Mouse (Mus musculus): Measurements from ENCODE around the gene Ppp2r1b. TPM values are rescaled to one million over a fixed set of nuclear protein-coding genes. Genes with fewer than 3 reads are reported as not detected.

Gene Ppp2r1b
- polyA plus RNA-seq, 1 experiment: 30.2 TPM

DNA sequence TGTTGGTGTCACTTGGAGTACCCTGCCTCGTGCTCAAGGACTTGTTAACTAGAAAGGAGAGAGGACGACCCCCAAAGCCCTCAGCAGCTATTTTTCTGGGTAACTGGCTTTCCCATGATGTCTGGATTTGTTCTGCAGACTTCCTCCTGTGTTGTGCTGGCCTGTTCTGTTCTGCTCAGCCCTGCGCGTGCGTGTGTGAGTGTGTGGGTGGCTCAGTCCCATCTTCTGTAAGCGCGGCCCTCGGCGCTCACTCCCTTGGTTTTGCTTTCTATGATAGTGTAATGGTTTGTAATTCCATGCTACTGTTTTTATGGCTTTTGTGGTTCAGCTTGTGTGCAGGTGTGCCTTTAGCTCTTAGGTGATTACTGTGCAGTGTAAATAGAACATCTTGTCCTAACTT is 28.1 kb downstream of the Ppp2r1b start:
- Histone ChIP-seq H3K27ac (ENCODE audit: insufficient read depth, low read length) (no peak overlapping the region), H3K4me3 (replicated peaks; ENCODE audit: insufficient read depth, low read depth, low read length) (no peak overlapping the region), H3K27me3 (ENCODE audit: control insufficient read depth, insufficient read depth, low read length) (no peaks in the 10 kb centered on the region), H3K4me1 (ENCODE audit: control insufficient read depth, insufficient read depth, low read length) (peaks cover 19% of the 10 kb centered on the region)
- DNase-seq: no peak
- TF ChIP-seq POLR2A (IDR thresholded peaks at IDR 0.05; ENCODE audit: borderline replicate concordance, insufficient read depth, low read length) (no peak), CTCF (IDR thresholded peaks at IDR 0.05; ENCODE audit: borderline replicate concordance, insufficient read depth, low read depth, low read length) (no peak)
- 90% methylated on average over 9 of the region's 9 CpGs for WGBS

DNA sequence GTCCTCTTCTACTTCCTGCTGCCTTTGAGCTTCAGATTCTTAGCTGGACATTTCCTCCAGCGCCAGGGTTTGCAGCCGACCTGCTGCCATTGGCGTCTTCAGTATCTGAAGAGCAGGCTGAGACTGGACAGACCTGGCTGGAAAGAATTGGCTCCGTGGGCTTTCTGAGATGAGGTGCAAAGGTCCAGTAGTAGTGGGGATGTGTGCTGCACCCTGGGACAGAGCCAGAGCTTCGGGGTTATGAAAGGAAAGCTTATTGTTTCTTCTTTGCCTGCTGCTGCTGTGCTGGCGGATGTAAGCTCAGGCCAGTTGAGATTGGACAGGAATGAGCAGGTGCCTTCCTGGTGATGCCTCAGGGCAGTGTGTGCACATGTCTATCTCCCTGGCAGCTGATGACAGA is 28.9 kb downstream of the Ppp2r1b start:
- 37% methylated on average over 6 of the region's 6 CpGs for WGBS
- Histone ChIP-seq H3K4me3 (replicated peaks; ENCODE audit: insufficient read depth, low read depth, low read length) (no peak overlapping the region), H3K4me1 (ENCODE audit: control insufficient read depth, insufficient read depth, low read length) (peaks cover 12% of the 10 kb centered on the region), H3K27me3 (ENCODE audit: control insufficient read depth, insufficient read depth, low read length) (no peaks in the 10 kb centered on the region), H3K27ac (ENCODE audit: insufficient read depth, low read length) (no peak overlapping the region)
- TF ChIP-seq POLR2A (IDR thresholded peaks at IDR 0.05; ENCODE audit: borderline replicate concordance, insufficient read depth, low read length) (no peak), CTCF (IDR thresholded peaks at IDR 0.05; ENCODE audit: borderline replicate concordance, insufficient read depth, low read depth, low read length) (no peak)
- DNase-seq: no peak

- DNase-seq: no peak
- no peak for TF ChIP-seq POLR2A (IDR thresholded peaks at IDR 0.05; ENCODE audit: borderline replicate concordance, insufficient read depth, low read length)
- TF ChIP-seq CTCF (IDR thresholded peaks at IDR 0.05; ENCODE audit: borderline replicate concordance, insufficient read depth, low read depth, low read length): no peak
- WGBS: 93% methylated on average over 4 of the region's 4 CpGs
- no peak overlapping the region for H3K27ac ChIP-seq (ENCODE audit: insufficient read depth, low read length)
- peaks cover 11% of the 10 kb centered on the region for H3K4me1 ChIP-seq (ENCODE audit: control insufficient read depth, insufficient read depth, low read length)
- no peak overlapping the region for H3K4me3 ChIP-seq (replicated peaks; ENCODE audit: insufficient read depth, low read depth, low read length)
- no peaks in the 10 kb centered on the region for H3K27me3 ChIP-seq (ENCODE audit: control insufficient read depth, insufficient read depth, low read length)
These were observed 30.4 kb downstream of the Ppp2r1b start for GRCm38 (mm10) chr9:50875470-50875869.

DNA sequence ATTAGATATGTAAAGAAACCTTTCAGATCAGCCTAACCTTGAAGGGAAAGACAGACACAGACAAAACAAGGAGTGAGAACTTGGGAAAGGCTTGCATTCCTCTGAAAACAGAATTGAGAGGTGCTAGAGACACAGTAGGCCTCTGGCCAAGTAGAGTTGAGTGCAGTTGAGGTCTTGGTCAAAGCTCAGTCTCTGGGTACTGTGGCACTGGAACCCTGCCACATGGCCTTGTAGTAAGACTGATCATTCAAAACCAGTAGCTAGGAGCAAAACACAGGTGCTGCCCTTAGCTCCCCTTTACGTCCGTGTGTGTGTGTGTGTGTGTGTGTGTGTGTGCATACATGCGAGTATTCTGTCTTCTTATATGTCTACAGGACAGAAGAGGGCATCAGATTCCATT is 31.2 kb downstream of the Ppp2r1b start:
- H3K27me3 ChIP-seq (ENCODE audit: control insufficient read depth, insufficient read depth, low read length): no peaks in the 10 kb centered on the region
- H3K27ac ChIP-seq (ENCODE audit: insufficient read depth, low read length): no peak overlapping the region
- peaks cover 6% of the 10 kb centered on the region for H3K4me1 ChIP-seq (ENCODE audit: control insufficient read depth, insufficient read depth, low read length)
- WGBS: 93% methylated on average over 3 of the region's 3 CpGs
- no peak for DNase-seq
- H3K4me3 ChIP-seq (replicated peaks; ENCODE audit: insufficient read depth, low read depth, low read length): no peak overlapping the region
- no peak for TF ChIP-seq POLR2A (IDR thresholded peaks at IDR 0.05; ENCODE audit: borderline replicate concordance, insufficient read depth, low read length)
- TF ChIP-seq CTCF (IDR thresholded peaks at IDR 0.05; ENCODE audit: borderline replicate concordance, insufficient read depth, low read depth, low read length): no peak

DNA sequence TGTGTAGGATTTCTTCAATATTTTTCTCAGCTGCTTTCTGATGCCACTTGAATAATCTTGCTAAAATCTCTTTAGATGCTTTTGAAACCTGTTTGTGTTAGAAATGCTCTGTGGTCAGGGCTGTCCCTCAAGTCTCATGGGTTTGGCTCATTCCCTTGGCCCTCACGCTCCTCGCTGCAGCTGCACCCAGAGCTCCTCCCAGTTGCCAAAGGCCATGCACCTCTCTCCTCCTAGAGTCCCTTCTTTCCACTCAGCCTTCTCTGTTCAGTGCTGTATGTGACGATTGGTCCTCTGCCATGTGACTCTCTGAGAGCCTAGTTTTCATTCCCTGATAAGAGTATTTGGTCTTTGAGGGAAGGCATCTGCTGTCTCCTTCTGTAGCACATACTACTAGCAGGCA is 32.3 kb downstream of the Ppp2r1b start:
- Histone ChIP-seq H3K27me3 (ENCODE audit: control insufficient read depth, insufficient read depth, low read length) (no peaks in the 10 kb centered on the region), H3K27ac (ENCODE audit: insufficient read depth, low read length) (no peak overlapping the region), H3K4me3 (replicated peaks; ENCODE audit: insufficient read depth, low read depth, low read length) (no peak overlapping the region), H3K4me1 (ENCODE audit: control insufficient read depth, insufficient read depth, low read length) (peaks cover 6% of the 10 kb centered on the region)
- WGBS: 77% methylated on average over 3 of the region's 3 CpGs
- DNase-seq: no peak
- TF ChIP-seq POLR2A (IDR thresholded peaks at IDR 0.05; ENCODE audit: borderline replicate concordance, insufficient read depth, low read length) (no peak), CTCF (IDR thresholded peaks at IDR 0.05; ENCODE audit: borderline replicate concordance, insufficient read depth, low read depth, low read length) (no peak)

DNA sequence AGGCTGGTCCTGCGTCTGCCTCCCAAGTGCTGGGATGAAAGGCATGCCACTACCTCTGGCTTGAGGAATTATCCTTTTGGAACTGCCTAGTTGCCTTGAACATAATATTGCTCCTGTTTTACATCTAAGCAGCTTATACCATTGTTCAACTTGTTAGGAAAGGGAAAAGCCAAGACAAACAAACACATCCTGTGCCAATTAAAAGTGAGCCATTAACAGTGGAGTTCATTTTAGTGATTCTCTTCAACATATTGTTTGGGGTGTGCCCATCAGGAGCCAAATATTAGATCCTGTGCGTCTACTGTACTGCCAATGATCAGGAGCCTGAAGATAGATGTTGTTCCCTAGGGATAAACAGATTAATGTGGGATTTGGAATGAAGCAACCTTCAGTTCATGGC is 37.1 kb downstream of the Ppp2r1b start:
- TF ChIP-seq CTCF (IDR thresholded peaks at IDR 0.05; ENCODE audit: borderline replicate concordance, insufficient read depth, low read depth, low read length) (no peak), POLR2A (IDR thresholded peaks at IDR 0.05; ENCODE audit: borderline replicate concordance, insufficient read depth, low read length) (no peak)
- 84% methylated on average over 2 of the region's 2 CpGs for WGBS
- peaks cover 22% of the 10 kb centered on the region for H3K4me1 ChIP-seq (ENCODE audit: control insufficient read depth, insufficient read depth, low read length)
- no peak overlapping the region for H3K27ac ChIP-seq (ENCODE audit: insufficient read depth, low read length)
- no peaks in the 10 kb centered on the region for H3K27me3 ChIP-seq (ENCODE audit: control insufficient read depth, insufficient read depth, low read length)
- no peak overlapping the region for H3K4me3 ChIP-seq (replicated peaks; ENCODE audit: insufficient read depth, low read depth, low read length)
- DNase-seq: no peak

GRCm38 (mm10) chr9:50884093-50884492 is 39.0 kb downstream of the Ppp2r1b start:
- Histone ChIP-seq H3K4me3 (replicated peaks; ENCODE audit: insufficient read depth, low read depth, low read length) (no peak overlapping the region), H3K4me1 (ENCODE audit: control insufficient read depth, insufficient read depth, low read length) (peaks cover 25% of the 10 kb centered on the region), H3K27ac (ENCODE audit: insufficient read depth, low read length) (no peak overlapping the region), H3K27me3 (ENCODE audit: control insufficient read depth, insufficient read depth, low read length) (no peaks in the 10 kb centered on the region)
- TF ChIP-seq CTCF (IDR thresholded peaks at IDR 0.05; ENCODE audit: borderline replicate concordance, insufficient read depth, low read depth, low read length): no peak
- no peak for DNase-seq
- 46% methylated on average over 8 of the region's 8 CpGs for WGBS

DNA sequence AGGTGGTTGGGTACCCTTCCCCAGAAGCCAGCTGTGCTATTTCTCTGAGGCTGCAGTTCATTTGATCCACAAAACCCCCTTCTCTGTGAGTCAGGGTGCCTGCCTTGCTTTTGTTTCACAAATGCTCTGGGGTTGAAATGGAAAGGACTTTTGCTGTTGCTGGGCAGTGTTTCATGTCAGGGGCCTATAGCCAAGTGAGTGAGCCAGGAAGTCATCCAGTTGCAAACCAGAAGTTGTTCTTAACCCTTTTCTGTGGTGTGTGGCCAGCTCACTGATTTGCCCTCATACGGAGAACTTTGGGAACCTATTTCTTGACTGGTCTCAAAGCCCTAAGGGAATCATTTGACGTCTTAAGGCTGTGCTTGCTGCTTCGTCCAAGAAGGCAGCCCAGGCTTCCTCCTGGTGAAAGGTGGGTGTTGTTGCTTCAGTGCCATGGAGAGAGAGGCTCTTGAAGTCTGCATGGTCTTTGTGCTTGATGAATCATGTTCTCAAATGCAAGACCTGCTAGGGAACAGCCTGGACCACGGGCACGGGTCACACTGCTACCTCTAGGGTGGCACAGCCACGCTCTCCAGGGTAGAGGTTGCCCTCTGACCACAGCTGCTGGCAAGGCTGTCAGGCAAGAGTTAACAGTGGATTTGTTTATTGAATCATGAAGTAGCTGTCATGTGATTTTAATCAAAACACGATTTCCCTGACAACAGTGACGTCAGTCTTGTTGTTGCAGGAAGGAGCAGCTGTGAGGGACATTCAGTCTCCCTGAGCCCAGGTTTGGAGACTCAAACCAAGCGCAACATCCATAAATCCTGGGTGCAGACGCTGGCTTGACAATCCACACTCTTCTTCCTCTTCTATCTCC is 39.9 kb downstream of the Ppp2r1b start:
- Histone ChIP-seq H3K4me1 (ENCODE audit: control insufficient read depth, insufficient read depth, low read length) (peaks cover 25% of the 10 kb centered on the region), H3K27ac (ENCODE audit: insufficient read depth, low read length) (peak overlapping the region; percentile 32), H3K4me3 (replicated peaks; ENCODE audit: insufficient read depth, low read depth, low read length) (no peak overlapping the region), H3K27me3 (ENCODE audit: control insufficient read depth, insufficient read depth, low read length) (no peaks in the 10 kb centered on the region)
- DNase-seq: no peak
- TF ChIP-seq POLR2A (IDR thresholded peaks at IDR 0.05; ENCODE audit: borderline replicate concordance, insufficient read depth, low read length) (no peak), CTCF (IDR thresholded peaks at IDR 0.05; ENCODE audit: borderline replicate concordance, insufficient read depth, low read depth, low read length) (no peak)
- WGBS: 58% methylated on average over 10 of the region's 10 CpGs
